Mouse (Mus musculus) liver, embryonic 11.5 days (tissue): Measurements from ENCODE around the gene Tubd1. TPM values are rescaled to one million over a fixed set of nuclear protein-coding genes. Genes with fewer than 3 reads are reported as not detected.
A peak's percentile ranks its signal among the peaks of the same experiment; 100 is the strongest.

Source experiments
- ATAC-seq: fragments of 200-750 bp; cut with Nextera tagmentation; replicated peaks from 2 replicates; pipeline ENCODE4 v1.8.0; 2017; ENCODE audit warnings: moderate number of reproducible peaks, mild to moderate bottlenecking, moderate TSS enrichment, moderate library complexity; ENCODE audit not compliant: low FRiP score
- DNase-seq: peaks from one replicate; pipeline ENCODE4 v3.0.0-alpha.2; 2017; ENCODE audit warnings: low spot score
- H3K27ac ChIP-seq: fragments of 300-500 bp; sonication (generic); 2 replicates; pipeline ENCODE4 v1.5.1; 2014; ENCODE audit warnings: mild to moderate bottlenecking, low read depth, low read length, control low read depth
- H3K27me3 ChIP-seq: fragments of 300-500 bp; sonication (generic); replicated peaks from 2 replicates; pipeline ENCODE4 v1.6.1; 2014; ENCODE audit warnings: low read length, mixed read lengths; ENCODE audit not compliant: control insufficient read depth, insufficient read depth
- H3K36me3 ChIP-seq: fragments of 300-500 bp; sonication (generic); 2 replicates; pipeline ENCODE4 v1.6.1; 2014; ENCODE audit warnings: mild to moderate bottlenecking, low read length, moderate library complexity, mixed read lengths; ENCODE audit not compliant: control insufficient read depth, insufficient read depth
- H3K4me1 ChIP-seq: fragments of 300-500 bp; sonication (generic); replicated peaks from 2 replicates; pipeline ENCODE4 v1.6.1; 2014; ENCODE audit warnings: low read length, mixed read lengths; ENCODE audit not compliant: control insufficient read depth, insufficient read depth
- H3K4me2 ChIP-seq: fragments of 300-500 bp; sonication (generic); 2 replicates; pipeline ENCODE4 v1.6.1; 2014; ENCODE audit warnings: mild to moderate bottlenecking, control low read depth, moderate library complexity
- H3K4me3 ChIP-seq: fragments of 300-500 bp; sonication (generic); 2 replicates; pipeline ENCODE4 v1.5.1; 2014; ENCODE audit warnings: low read depth, low read length, control low read depth
- H3K9ac ChIP-seq: fragments of 300-500 bp; sonication (generic); 2 replicates; pipeline ENCODE4 v1.6.1; 2014; ENCODE audit warnings: low read depth, low read length, control low read depth
- H3K9me3 ChIP-seq: fragments of 300-500 bp; sonication (generic); 2 replicates; pipeline ENCODE4 v1.6.1; 2016; ENCODE audit warnings: low read length, inconsistent platforms, mixed read lengths; ENCODE audit not compliant: control insufficient read depth
- WGBS: fragments of 180-500 bp; shearing (Covaris S2); extraction: QIAGEN DNeasy Blood & Tissue Kit; methylation state at CpG from one replicate; pipeline ENCODE4 v1.1.7; 2014; 5-methylcytosine and 5-hydroxymethylcytosine counted together
- polyA plus RNA-seq: library from polyadenylated mRNA; unstranded; fragments of >200 nt; fragmentation: Nextera tagmentation; extraction: Ambion mirVana; gene quantifications from 2 replicates; pipeline ENCODE4 v1.2.1, GENCODE M21; 2014

Gene Tubd1
- polyA plus RNA-seq, 1 experiment from 2014 or later, result 18.7 TPM

DNA sequence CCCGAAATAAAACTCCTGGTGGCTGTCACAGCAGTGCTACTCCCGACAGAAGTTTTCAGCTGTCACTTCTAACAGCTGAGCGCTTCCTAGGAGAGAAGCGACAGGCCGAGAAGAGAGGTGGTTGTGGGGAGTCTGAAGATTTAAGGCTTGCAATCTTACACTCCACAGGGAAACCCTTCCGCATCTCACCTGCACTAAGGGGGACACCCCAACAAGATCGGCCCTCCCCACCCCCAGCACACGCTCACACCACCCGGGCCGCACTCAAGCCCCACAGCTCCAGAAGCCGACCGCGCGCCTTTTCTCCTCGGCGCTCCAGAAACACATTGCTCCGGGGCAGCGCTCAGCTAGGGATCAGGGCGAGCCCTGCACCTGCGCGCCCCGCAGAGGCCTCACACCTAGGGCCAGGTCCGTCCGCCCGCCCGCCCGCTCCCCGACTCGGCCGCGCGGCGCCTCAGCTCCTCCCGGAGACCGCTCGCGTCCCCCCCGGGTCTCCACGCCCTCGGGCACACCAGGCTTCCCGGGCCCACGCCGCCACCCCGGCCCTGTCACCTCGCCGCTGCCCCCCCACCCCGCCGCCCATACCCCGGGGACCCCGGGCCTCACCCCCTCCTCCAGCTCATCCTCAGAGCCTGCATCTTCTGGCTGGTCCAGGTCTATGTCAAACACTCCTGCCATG lies 692 bp upstream of the Tubd1 start:
- H3K4me1 ChIP-seq, result peaks cover 8% of the 10 kb centered on the region
- no peaks in the 10 kb centered on the region; the same call in 1 of the 2 replicates for H3K36me3 ChIP-seq
- 0% methylated on average over 50 of the region's 50 CpGs for WGBS
- no peaks in the 10 kb centered on the region for H3K27me3 ChIP-seq
- H3K4me2 ChIP-seq, result peak overlapping the region; percentile 62
- peak overlapping the region; percentile 69 for H3K27ac ChIP-seq
- ATAC-seq (peak; percentile 52), DNase-seq (no peak)
- no peaks in the 10 kb centered on the region for H3K9me3 ChIP-seq
- peak overlapping the region; percentile 81 for H3K4me3 ChIP-seq
- H3K9ac ChIP-seq, result peak overlapping the region; percentile 90

GRCm38 (mm10) chr11:86545556-86545955 lies 765 bp downstream of the Tubd1 start:
- Histone ChIP-seq H3K4me2 (peak overlapping the region; percentile 70), H3K9me3 (no peaks in the 10 kb centered on the region), H3K4me1 (peaks cover 8% of the 10 kb centered on the region), H3K27ac (peak overlapping the region; percentile 28; the same call in 1 of the 2 replicates), H3K27me3 (no peaks in the 10 kb centered on the region), H3K36me3 (peaks cover 9% of the 10 kb centered on the region), H3K4me3 (peak overlapping the region; percentile 81), H3K9ac (peak overlapping the region; percentile 90)
- ATAC-seq, result no peak
- DNase-seq, result no peak
- 69% methylated on average over 8 of the region's 8 CpGs for WGBS

DNA sequence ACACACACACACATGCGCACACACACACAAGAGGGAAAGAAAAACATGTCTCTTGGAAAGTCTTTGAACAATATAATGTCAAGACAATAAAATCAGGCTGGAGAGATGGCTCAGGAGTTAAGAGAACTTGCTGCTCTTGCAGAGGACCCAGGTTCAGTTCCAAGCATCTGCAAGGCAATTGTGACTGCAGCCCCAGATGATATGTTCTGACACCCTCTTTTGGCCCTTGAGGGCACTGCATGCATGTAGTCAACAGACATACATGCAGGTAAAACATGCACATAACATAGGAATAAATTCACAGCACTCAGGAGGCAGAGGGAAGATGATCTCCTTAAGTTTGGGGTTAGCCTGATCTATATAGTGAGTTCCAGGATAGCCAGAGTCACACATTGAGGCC lies 2.6 kb downstream of the Tubd1 start:
- ATAC-seq, result no peak

DNA sequence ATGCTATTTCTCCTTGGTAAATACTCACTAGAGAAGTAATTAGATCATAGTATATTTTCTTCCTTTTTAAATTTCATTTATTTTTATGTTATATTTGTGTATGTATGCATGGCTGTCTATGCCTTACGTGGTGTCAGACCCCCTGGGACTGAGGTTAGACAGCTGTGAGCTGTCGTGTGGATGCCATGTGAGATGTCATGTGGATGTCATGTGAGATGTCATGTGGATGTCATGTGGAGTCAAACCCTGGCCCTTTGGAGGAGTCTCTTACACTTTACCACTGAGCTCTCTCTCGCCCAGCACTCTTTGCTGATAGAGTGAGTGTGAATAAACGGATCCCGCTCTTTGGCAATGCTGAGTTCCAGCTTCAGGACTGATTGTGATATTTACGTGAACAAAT lies 8.7 kb downstream of the Tubd1 start:
- no peak for DNase-seq
- no peaks in the 10 kb centered on the region for H3K27me3 ChIP-seq
- H3K27ac ChIP-seq, result no peak overlapping the region
- no peak overlapping the region for H3K4me2 ChIP-seq
- H3K9ac ChIP-seq, result no peak overlapping the region
- H3K4me3 ChIP-seq, result no peak overlapping the region
- 92% methylated on average over 6 of the region's 6 CpGs for WGBS
- H3K9me3 ChIP-seq, result no peaks in the 10 kb centered on the region
- H3K36me3 ChIP-seq, result peaks cover 13% of the 10 kb centered on the region
- ATAC-seq, result no peak
- H3K4me1 ChIP-seq, result no peaks in the 10 kb centered on the region

More for the DNA sequence above, 2.6 kb downstream of the Tubd1 start:
- Histone ChIP-seq H3K9me3 (no peaks in the 10 kb centered on the region), H3K4me2 (no peak overlapping the region), H3K4me1 (peaks cover 3% of the 10 kb centered on the region), H3K9ac (no peak overlapping the region), H3K27ac (no peak overlapping the region), H3K4me3 (no peak overlapping the region), H3K36me3 (peaks cover 13% of the 10 kb centered on the region), H3K27me3 (no peaks in the 10 kb centered on the region)
- 100% methylated on average over 1 of the region's 1 CpGs for WGBS
- no peak for DNase-seq

DNA sequence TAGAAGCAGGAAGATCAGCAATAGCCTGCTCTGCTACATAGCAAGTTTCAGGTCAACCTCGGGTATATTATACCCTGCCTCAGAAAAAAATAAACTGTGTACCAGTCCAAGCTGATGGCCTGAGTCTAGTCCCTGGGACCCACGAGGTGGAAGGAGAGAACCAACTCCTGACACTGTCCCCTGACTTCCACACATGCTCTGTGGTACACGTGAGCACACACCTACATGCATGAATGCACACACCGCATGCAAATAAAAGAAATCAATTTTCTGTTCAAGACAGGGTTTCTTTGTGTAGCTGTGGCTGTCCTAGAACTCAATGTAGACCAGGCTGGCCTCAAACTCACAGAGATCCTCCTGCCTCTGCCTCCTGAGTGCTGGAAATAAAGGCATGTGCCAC lies 13.5 kb downstream of the Tubd1 start:
- 89% methylated on average over 4 of the region's 4 CpGs for WGBS
- Histone ChIP-seq H3K4me2 (no peak overlapping the region), H3K9ac (no peak overlapping the region), H3K27ac (no peak overlapping the region), H3K36me3 (no peaks in the 10 kb centered on the region; the same call in 1 of the 2 replicates), H3K27me3 (no peaks in the 10 kb centered on the region), H3K4me1 (no peaks in the 10 kb centered on the region), H3K4me3 (no peak overlapping the region), H3K9me3 (no peaks in the 10 kb centered on the region)
- ATAC-seq (no peak), DNase-seq (no peak)

- H3K9ac ChIP-seq, result no peak overlapping the region
- no peak for ATAC-seq
- DNase-seq, result no peak
- H3K27ac ChIP-seq, result no peak overlapping the region
- H3K4me1 ChIP-seq, result no peaks in the 10 kb centered on the region
- WGBS, result 61% methylated on average over 3 of the region's 3 CpGs
- H3K9me3 ChIP-seq, result no peaks in the 10 kb centered on the region
- peaks cover 3% of the 10 kb centered on the region; the same call in 1 of the 2 replicates for H3K36me3 ChIP-seq
- H3K27me3 ChIP-seq, result no peaks in the 10 kb centered on the region
- no peak overlapping the region for H3K4me2 ChIP-seq
- no peak overlapping the region for H3K4me3 ChIP-seq
These were observed 23.6 kb downstream of the Tubd1 start for GRCm38 (mm10) chr11:86568425-86568824.

DNA sequence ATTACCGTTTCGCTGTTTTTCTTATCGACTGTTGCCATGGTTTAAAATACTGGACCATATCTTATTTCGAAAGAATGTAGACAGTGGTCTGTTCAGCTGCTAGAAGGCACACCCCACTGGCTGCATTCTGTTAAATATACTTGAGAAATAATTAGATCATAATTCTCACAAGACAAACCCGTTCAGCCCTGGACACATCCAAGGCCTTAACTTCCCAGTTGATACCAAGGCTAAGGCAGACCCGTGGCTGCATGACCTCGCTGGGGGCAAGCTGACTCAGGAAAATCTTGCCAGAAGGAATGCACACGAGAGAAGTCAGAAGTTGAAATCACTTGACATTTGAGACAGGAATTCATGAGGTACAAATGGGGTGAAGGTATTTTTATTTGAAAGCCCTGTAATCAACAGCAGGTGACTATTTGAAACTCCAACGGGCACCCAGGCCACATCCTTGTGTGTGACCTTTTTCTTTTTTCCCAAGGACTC lies 25.5 kb downstream of the Tubd1 start:
- H3K36me3 ChIP-seq, result peaks cover 3% of the 10 kb centered on the region; the same call in 1 of the 2 replicates
- no peaks in the 10 kb centered on the region for H3K27me3 ChIP-seq
- H3K4me3 ChIP-seq, result no peak overlapping the region
- no peak overlapping the region for H3K9ac ChIP-seq
- ATAC-seq (no peak), DNase-seq (no peak)
- no peaks in the 10 kb centered on the region for H3K4me1 ChIP-seq
- no peak overlapping the region for H3K4me2 ChIP-seq
- no peaks in the 10 kb centered on the region for H3K9me3 ChIP-seq
- WGBS, result 56% methylated on average over 9 of the region's 9 CpGs
- H3K27ac ChIP-seq, result no peak overlapping the region

GRCm38 (mm10) chr11:86571047-86571855 lies 26.5 kb downstream of the Tubd1 start:
- Histone ChIP-seq H3K4me2 (no peak overlapping the region), H3K9ac (no peak overlapping the region), H3K9me3 (no peaks in the 10 kb centered on the region), H3K4me3 (no peak overlapping the region), H3K27me3 (no peaks in the 10 kb centered on the region), H3K27ac (no peak overlapping the region), H3K4me1 (no peaks in the 10 kb centered on the region), H3K36me3 (peaks cover 3% of the 10 kb centered on the region; the same call in 1 of the 2 replicates)
- no peak for DNase-seq
- no peak for ATAC-seq
- WGBS, result 48% methylated on average over 15 of the region's 15 CpGs
